Mouse (Mus musculus) heart, embryonic 14.5 days (tissue): ENCODE data around the gene Dnah3. TPM values are rescaled to one million over a fixed set of nuclear protein-coding genes. Genes with fewer than 3 reads are reported as not detected.

ENCODE experiments used
- ATAC-seq: fragments of 200-750 bp; cut with Nextera tagmentation; 2 replicates; pipeline ENCODE4 v1.8.0; 2017; ENCODE audit warnings: low read depth, moderate TSS enrichment; ENCODE audit not compliant: insufficient number of reproducible peaks, insufficient read depth, low FRiP score
- H3K27ac ChIP-seq, 2 experiments: fragments of 200-500 bp in 1 of 2; fragments of 300-500 bp in 1 of 2; sonication (generic) in 1 of 2; replicated peaks in 1 of 2; 2 replicates each; pipeline ENCODE4 v1.5.1; 2012 to 2014; ENCODE audit warnings: low read depth in 2 of 2, low read length in 2 of 2, control low read depth in 1 of 2, mild to moderate bottlenecking in 1 of 2, mixed read lengths in 1 of 2; ENCODE audit not compliant: control insufficient read depth in 1 of 2, insufficient read depth in 1 of 2
- H3K27me3 ChIP-seq: fragments of 300-500 bp; sonication (generic); 2 replicates; pipeline ENCODE4 v1.6.1; 2014; ENCODE audit warnings: mild to moderate bottlenecking, low read length, control low read depth; ENCODE audit not compliant: control insufficient read depth, insufficient read depth
- H3K36me3 ChIP-seq: fragments of 300-500 bp; sonication (generic); 2 replicates; pipeline ENCODE4 v1.6.1; 2014; ENCODE audit warnings: mild to moderate bottlenecking, control low read depth, low read length, mixed read lengths; ENCODE audit not compliant: control insufficient read depth, insufficient read depth
- H3K4me1 ChIP-seq, 2 experiments: fragments of 200-500 bp in 1 of 2; fragments of 300-500 bp in 1 of 2; sonication (generic) in 1 of 2; 2 replicates each; pipeline ENCODE4 v1.6.1; 2012 to 2014; ENCODE audit warnings: low read length in 2 of 2, control low read depth in 1 of 2, mixed read lengths in 1 of 2; ENCODE audit not compliant: control insufficient read depth in 2 of 2, insufficient read depth in 2 of 2
- H3K4me2 ChIP-seq: fragments of 300-500 bp; sonication (generic); 2 replicates; pipeline ENCODE4 v1.6.1; 2014; ENCODE audit warnings: mild to moderate bottlenecking, low read length
- H3K4me3 ChIP-seq, 2 experiments: fragments of 200-500 bp in 1 of 2; fragments of 300-500 bp in 1 of 2; sonication (generic) in 1 of 2; 2 replicates each; pipeline ENCODE4 v1.5.1; 2012 to 2014; ENCODE audit warnings: low read length in 2 of 2, mild to moderate bottlenecking in 2 of 2, control low read depth in 1 of 2, low read depth in 1 of 2, moderate library complexity in 1 of 2; ENCODE audit not compliant: control insufficient read depth in 1 of 2, insufficient read depth in 1 of 2
- H3K9ac ChIP-seq: fragments of 300-500 bp; sonication (generic); 2 replicates; pipeline ENCODE4 v1.6.1; 2014; ENCODE audit warnings: mild to moderate bottlenecking, low read length
- H3K9me3 ChIP-seq: fragments of 300-500 bp; sonication (generic); 2 replicates; pipeline ENCODE4 v1.6.1; 2016; ENCODE audit warnings: low read length, control low read depth; ENCODE audit not compliant: control insufficient read depth
- WGBS: fragments of 180-500 bp; shearing (Covaris S2); extraction: QIAGEN DNeasy Blood & Tissue Kit; methylation state at CpG from one replicate; pipeline ENCODE4 v1.1.7; 2014; 5-methylcytosine and 5-hydroxymethylcytosine counted together
- polyA plus RNA-seq: library from polyadenylated mRNA; unstranded; fragments of >200 nt; fragmentation: Nextera tagmentation; extraction: Ambion mirVana; gene quantifications from 2 replicates; pipeline ENCODE4 v1.2.1, GENCODE M21; 2014

Gene Dnah3
- polyA plus RNA-seq, 1 experiment from 2014 or later = not detected

- no peak for ATAC-seq
- no peaks in the 10 kb centered on the region for H3K36me3 ChIP-seq
- H3K4me1 ChIP-seq = peaks cover 9 to 12% of the 10 kb centered on the region in 2 experiments
- WGBS = 25% methylated on average over 9 of the region's 9 CpGs
- no peak overlapping the region for H3K27ac ChIP-seq
- H3K9me3 ChIP-seq = no peaks in the 10 kb centered on the region
- no peak overlapping the region for H3K4me3 ChIP-seq
- H3K27me3 ChIP-seq = no peaks in the 10 kb centered on the region
- no peak overlapping the region for H3K4me2 ChIP-seq
- H3K9ac ChIP-seq = no peak overlapping the region
Measured at GRCm38 (mm10) chr7:120098403-120098802, 3.3 kb upstream of the Dnah3 start.

- no peak overlapping the region for H3K4me2 ChIP-seq
- H3K27ac ChIP-seq = no peak overlapping the region
- no peaks in the 10 kb centered on the region for H3K9me3 ChIP-seq
- 11% methylated on average over 7 of the region's 7 CpGs for WGBS
- no peak for ATAC-seq
- H3K27me3 ChIP-seq = no peaks in the 10 kb centered on the region
- H3K9ac ChIP-seq = no peak overlapping the region
- H3K36me3 ChIP-seq = no peaks in the 10 kb centered on the region
- H3K4me1 ChIP-seq = peaks cover 4 to 9% of the 10 kb centered on the region in 2 experiments; a peak in 3 of 4 replicates
- no peak overlapping the region for H3K4me3 ChIP-seq
Measured at GRCm38 (mm10) chr7:120097845-120098244, 2.8 kb upstream of the Dnah3 start.

GRCm38 (mm10) chr7:120094216-120094615 lies 864 bp downstream of the Dnah3 start:
- Histone ChIP-seq H3K27me3 (no peaks in the 10 kb centered on the region), H3K4me3 (no peak overlapping the region), H3K4me2 (no peak overlapping the region), H3K9me3 (no peaks in the 10 kb centered on the region), H3K4me1 (peaks cover 3% of the 10 kb centered on the region in 2 experiments; a peak in 2 of 4 replicates), H3K9ac (no peak overlapping the region), H3K27ac (no peak overlapping the region), H3K36me3 (no peaks in the 10 kb centered on the region)
- ATAC-seq = no peak
- 24% methylated on average over 3 of the region's 3 CpGs for WGBS

- H3K9ac ChIP-seq = no peak overlapping the region
- no peak for ATAC-seq
- H3K9me3 ChIP-seq = no peaks in the 10 kb centered on the region
- no peak overlapping the region for H3K27ac ChIP-seq
- H3K4me3 ChIP-seq = no peak overlapping the region
- no peak overlapping the region for H3K4me2 ChIP-seq
- WGBS = 47% methylated on average over 5 of the region's 5 CpGs
- H3K27me3 ChIP-seq = no peaks in the 10 kb centered on the region
- peaks cover 3% of the 10 kb centered on the region in 2 experiments; a peak in 2 of 4 replicates for H3K4me1 ChIP-seq
- H3K36me3 ChIP-seq = no peaks in the 10 kb centered on the region
Measured at GRCm38 (mm10) chr7:120093033-120093432, 2.0 kb downstream of the Dnah3 start.

- 73% methylated on average over 3 of the region's 3 CpGs for WGBS
- Histone ChIP-seq H3K4me3 (no peak overlapping the region), H3K27me3 (no peaks in the 10 kb centered on the region), H3K4me1 (no peaks in the 10 kb centered on the region), H3K27ac (no peak overlapping the region), H3K9ac (no peak overlapping the region), H3K9me3 (no peaks in the 10 kb centered on the region), H3K36me3 (no peaks in the 10 kb centered on the region), H3K4me2 (no peak overlapping the region)
- no peak for ATAC-seq
Measured at GRCm38 (mm10) chr7:120080177-120080576, 14.9 kb downstream of the Dnah3 start.

- ATAC-seq = no peak
Measured at GRCm38 (mm10) chr7:120069164-120069563, 25.9 kb downstream of the Dnah3 start.

GRCm38 (mm10) chr7:120068114-120068513 lies 27.0 kb downstream of the Dnah3 start:
- no peak overlapping the region for H3K9ac ChIP-seq
- no peak overlapping the region for H3K4me3 ChIP-seq
- WGBS = 75% methylated on average over 3 of the region's 3 CpGs
- ATAC-seq = no peak
- no peaks in the 10 kb centered on the region for H3K27me3 ChIP-seq
- no peaks in the 10 kb centered on the region for H3K36me3 ChIP-seq
- H3K27ac ChIP-seq = no peak overlapping the region
- no peak overlapping the region for H3K4me2 ChIP-seq
- H3K4me1 ChIP-seq = no peaks in the 10 kb centered on the region
- no peaks in the 10 kb centered on the region for H3K9me3 ChIP-seq

More at GRCm38 (mm10) chr7:120069164-120069563, 25.9 kb downstream of the Dnah3 start:
- H3K9me3 ChIP-seq = no peaks in the 10 kb centered on the region
- no peaks in the 10 kb centered on the region for H3K27me3 ChIP-seq
- H3K9ac ChIP-seq = no peak overlapping the region
- WGBS = 27% methylated on average over 3 of the region's 3 CpGs
- H3K4me3 ChIP-seq = no peak overlapping the region
- H3K27ac ChIP-seq = no peak overlapping the region
- H3K4me2 ChIP-seq = no peak overlapping the region
- no peaks in the 10 kb centered on the region for H3K36me3 ChIP-seq
- no peaks in the 10 kb centered on the region for H3K4me1 ChIP-seq

- WGBS = 76% methylated on average over 1 of the region's 1 CpGs
- H3K9ac ChIP-seq = no peak overlapping the region
- no peaks in the 10 kb centered on the region for H3K36me3 ChIP-seq
- no peak for ATAC-seq
- H3K27ac ChIP-seq = no peak overlapping the region
- H3K4me1 ChIP-seq = no peaks in the 10 kb centered on the region
- H3K4me2 ChIP-seq = no peak overlapping the region
- no peak overlapping the region for H3K4me3 ChIP-seq
- H3K9me3 ChIP-seq = no peaks in the 10 kb centered on the region
- H3K27me3 ChIP-seq = no peaks in the 10 kb centered on the region
Measured at GRCm38 (mm10) chr7:120064045-120064444, 31.0 kb downstream of the Dnah3 start.
